Mouse (Mus musculus) brain, adult 2 months (tissue): ENCODE measurements around the gene Mpp3.
"Not testable (repeated sequence)": the region's sequence is repeated elsewhere in the genome, so short reads cannot be mapped to it uniquely, and the experiment has no call there.

Experiments used
- DNase-seq: peaks from one replicate; pipeline ENCODE4 v3.0.0; 2011; ENCODE audit warnings: low read depth, low spot score

Gene Mpp3

DNA sequence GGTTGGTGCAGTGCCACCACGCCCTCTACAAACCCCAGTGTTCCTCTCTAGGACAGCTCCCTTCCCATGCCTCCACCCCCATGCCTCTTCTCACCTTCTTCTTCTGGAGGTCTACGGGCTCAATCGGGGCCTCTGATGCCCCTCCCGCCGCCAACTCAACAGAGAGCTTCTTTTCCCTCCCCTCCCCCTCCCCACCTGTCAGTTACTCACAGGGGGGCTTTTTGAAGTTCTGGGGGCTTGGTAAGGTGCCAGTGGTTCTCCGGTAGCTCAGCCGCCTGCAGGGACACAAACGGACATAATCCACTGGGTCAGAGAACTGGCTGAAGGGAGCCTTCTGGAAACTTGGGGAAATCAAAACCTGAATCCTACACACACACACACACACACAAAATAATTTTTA is 16.8 kb downstream of the Mpp3 start:
- DNase-seq = no peak

DNA sequence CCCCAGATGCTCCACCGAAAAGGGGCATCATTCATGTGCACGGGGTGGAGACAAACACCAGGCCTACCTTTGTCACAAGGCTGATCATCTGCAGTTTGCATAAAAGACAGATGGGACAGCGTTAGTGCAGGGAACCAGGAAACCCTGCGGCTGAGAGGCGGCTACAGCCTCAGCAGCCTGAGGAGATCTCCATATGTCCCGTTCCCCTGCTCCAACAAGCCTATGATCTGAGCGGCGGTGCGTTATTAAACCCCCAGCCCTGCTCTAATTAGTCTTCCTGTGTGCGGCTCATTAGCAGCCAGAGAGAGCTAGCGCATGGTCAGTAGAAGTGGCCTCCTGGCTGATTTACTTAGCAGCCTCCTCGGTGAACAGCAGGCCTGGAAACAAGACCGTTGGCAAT is 18.1 kb downstream of the Mpp3 start:
- peak; percentile 94 for DNase-seq

DNA sequence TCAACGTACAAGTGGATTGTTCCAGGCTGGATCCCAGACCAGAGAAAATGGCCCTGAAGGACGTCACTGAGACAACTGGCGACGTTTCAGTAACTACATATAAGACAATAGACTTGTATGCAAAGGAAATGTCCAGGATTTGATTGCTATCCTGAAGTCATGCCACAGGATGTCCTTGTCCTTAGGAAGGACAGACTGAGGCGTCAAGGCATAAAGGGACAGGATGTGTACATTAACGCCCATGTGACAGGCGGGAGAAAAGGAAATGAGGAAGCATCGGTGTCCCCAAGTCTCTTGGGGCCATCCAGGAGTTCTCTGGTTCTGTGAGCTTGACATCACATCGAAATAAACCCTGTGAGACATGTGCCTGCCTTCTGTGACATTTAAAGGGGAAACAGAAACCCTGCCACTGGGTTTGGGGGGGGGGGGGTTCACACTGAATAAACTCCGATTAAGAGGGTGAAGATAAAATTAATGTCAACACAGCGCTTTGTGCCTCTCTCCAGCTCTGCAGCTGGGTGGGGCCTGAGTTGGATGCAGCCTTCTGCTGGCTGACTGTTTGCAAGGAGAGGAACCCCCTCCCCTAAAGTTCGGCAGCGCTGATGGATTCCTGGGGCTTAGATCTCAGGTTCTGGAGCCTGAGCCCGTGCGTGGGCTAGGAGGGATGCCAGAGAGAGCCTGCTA is 19.2 kb downstream of the Mpp3 start:
- DNase-seq = no peak

DNA sequence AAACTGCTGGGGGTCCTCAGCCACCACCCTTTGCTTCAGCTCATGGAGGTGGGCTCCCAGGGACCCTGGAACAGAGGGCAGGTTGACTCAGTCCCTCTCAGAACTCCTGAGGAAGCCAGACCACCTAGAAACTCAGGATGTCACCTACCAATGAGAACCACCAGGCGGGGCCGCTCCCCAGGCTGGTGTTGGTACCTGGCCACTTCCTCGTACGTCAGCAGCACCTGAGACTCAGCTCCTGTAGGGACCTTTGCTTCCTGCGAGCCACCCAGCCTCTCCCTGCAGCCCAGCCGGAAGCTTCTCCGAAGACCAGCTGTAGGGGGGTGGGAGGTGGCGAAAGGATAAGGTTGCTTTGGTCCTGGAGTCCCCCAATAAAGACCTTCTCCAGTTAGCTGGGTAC is 19.9 kb downstream of the Mpp3 start:
- no peak for DNase-seq

DNA sequence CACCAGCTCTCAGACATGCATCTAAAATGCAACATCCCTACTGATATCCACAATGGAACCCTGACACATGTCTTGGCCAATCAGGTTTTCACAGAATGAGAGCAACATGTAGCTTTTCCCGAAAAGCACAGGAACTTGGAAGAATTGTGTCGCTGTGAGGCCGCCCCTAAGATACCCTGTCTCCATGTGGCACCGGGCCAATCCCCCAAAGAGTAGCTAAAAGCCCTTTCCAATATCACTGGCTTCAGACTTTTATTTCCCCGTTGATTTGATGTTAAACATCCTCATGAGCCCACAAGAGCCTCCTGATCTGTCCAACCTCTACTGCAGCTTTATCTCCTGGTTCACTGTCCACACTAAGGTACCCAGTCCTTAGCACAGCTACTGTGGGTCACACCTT is 21.6 kb downstream of the Mpp3 start:
- DNase-seq = no peak

DNA sequence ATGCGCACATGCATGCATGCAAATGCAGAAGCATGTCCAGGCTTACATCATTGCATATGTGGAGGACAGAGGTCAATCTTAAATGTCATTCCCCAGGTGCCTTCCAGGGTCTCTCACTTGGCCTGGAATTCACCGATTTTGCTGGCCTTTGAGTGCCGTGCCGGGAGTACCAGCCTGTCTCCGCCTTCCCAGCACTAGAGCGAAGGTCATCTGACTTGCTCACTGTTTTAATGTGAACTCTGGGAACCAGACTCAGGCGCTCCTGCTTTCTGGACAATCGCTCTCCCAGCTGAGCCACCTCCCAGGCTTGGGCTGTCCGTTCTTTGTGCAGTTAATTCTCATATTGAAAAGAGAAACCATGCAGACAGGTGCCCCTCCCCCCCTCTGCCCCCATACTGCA is 22.0 kb downstream of the Mpp3 start:
- DNase-seq = no peak

DNA sequence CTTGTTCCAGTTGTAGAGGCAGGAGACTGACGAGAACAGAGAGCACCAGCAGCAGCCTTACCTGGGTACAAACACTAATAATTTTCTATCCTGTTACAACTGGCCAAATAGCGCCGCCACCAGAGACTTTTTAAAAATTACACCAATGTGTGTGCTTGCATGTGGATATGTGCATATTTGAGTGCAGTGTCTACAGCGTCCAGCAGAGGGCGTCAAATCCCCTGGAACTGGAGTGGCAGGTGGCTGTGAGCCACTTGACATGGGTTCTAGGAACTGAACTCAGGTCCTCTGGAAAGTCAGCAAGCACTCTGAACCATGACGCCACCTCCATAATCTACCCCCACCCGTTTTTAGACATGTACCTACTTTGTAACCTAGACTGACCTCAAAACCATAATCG is 24.0 kb downstream of the Mpp3 start:
- no peak for DNase-seq

DNA sequence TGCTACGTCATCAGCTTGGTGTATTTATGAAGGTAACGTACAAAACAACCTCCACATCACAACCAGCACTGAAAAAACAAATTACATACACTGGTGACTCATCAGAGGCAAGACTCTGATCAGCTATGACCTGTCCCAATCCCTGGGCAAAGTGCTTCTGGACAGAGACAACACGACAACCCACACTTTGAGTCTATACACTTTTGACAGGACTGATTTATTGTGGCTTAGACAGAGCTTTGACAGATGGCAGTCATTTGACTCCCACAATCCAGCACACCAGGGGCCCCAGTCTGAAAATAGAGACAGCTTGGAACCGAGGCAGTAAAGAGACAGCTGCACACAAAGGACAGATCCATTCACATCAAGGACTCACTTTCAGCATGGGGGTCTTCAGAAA is 28.8 kb downstream of the Mpp3 start:
- no peak for DNase-seq

DNA sequence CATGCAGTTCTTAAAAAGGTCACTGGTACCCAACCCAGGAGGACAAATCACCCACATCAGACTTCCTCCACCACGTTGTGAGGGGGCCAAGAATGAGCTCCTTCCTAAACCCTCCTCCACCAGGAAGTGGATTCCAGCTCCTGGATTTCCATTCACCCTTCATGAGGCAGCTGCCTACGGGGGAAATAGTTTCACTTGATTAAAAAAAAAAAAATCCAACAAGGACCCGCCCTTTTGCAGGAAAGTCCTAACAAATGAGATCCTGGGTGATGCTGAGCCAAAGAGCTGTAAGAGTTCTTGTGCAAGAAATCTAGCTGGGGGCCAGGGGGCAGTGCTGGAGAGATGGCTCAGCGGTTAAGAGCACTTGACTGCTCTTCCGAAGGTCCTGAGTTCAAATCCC is 30.0 kb downstream of the Mpp3 start:
- DNase-seq = peak; percentile 50

DNA sequence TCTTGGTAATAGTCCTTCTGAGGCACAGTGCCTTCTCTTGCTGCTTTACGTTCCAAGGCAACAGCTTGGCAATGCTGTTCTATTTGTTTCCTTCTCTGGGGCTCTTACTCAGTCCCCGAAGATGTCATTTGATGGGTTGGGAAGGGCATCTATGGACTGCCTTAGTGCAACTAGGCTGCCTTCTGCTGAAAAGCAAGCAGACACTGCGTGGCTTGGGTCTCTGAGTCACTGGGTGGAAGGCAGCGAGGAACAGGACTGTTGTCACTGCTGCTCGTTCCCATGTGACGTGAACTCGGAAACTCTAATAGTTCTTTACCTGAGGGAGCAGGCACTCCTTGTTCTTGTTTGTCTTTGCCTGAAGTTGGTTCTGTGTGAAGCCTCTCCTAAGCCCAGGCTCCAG is 32.3 kb downstream of the Mpp3 start:
- DNase-seq = peak; percentile 54

DNA sequence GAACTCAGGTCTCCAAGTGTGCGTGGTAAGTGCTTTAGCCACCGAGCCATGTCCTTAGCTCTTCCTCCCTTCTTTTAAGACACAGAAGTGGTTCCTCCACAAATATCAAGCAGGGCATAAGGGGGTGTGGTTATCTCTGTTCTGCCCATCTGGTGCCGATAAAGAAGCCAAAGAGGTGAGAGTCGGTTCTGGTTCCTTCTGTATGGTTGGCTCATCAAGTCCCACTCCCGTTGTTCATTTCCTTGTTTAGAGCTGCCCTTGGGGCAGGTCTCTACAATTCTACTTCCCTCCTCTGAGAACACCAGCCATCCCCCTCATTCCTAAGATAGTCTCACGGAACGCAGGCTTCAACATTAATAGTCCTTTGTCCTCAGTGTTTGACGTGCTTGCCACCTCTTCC is 34.2 kb downstream of the Mpp3 start:
- peak; percentile 66 for DNase-seq

DNA sequence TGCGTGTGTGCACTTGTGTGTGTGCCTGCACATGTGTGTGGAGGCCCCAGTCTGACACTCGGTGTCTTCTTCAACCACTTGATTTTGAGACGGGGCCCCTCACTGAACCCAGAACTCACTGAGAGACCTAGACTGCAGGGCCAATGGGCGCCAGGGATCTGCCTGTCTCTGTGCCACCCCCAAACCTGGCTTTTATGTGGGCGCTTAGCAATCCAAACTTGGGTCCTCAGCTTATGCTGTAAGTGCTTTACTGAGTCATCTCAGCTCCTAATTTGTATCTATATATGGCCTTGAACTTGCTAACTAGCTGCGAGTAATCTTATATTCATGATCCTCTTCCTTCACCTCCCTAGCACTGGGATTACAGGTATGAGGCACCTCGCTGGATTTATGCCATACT is 35.9 kb downstream of the Mpp3 start:
- DNase-seq = peak; percentile 88

DNA sequence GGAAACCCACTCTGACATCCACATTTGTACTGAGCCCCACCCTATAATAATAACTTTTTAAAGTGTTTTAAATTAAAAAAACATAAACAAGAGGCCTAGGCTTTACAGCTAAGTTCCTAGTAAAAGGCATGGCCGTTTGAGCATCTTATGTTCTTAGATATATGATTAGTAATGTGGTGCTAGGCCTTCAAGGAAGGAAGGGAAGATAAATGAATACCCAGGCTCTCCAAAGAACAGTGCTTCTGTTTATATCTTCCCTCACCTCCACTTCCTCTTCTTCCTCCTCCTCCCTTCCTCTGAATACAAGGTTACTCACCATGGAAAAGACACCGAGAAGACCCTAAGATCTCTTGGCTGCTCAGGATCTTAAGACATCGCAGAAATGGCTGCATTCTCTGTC is 36.4 kb downstream of the Mpp3 start:
- DNase-seq = no peak

DNA sequence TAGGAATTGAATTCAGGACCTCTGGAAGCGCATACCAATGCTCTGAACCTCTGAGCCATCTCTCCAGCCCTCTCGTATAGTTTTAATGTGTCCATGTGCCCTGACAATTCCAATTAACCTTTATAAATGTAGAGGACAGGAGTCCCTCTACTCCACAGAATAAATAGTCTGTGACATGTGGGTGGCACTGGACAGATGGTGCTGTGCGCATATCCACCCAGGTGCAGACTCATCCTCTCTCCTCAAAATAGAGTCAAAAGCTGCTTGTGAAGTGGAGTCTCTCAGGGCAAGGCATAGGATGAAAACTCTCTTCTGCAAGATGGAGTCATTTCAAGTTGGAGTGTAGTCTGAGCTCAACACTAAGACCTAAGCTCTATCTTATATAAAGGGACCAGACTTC is 38.0 kb downstream of the Mpp3 start:
- DNase-seq = peak; percentile 85

DNA sequence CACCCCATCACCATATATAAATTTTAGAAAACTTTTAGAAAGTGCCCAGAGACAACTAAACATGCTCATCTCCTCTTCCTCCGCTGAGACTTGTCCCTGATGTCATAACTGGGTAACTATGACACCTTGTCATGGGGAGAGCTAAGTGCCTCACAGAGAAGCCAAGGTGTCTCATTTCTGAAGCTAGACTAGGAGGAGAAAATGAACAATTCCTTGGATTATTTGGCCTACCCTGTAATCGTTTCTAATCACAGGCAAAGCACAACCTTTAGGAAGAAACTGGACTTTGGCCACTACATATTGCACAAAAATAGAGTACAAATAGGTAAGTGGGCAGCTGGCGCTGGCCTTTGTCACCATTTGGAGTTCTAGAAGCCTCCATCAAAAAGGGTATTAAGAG is 41.3 kb downstream of the Mpp3 start, which contains the start of gene Dusp3:
TSS of gene Dusp3 (minus strand) at position 101 of the 400 bp plus-strand sequence.
- no peak for DNase-seq

DNA sequence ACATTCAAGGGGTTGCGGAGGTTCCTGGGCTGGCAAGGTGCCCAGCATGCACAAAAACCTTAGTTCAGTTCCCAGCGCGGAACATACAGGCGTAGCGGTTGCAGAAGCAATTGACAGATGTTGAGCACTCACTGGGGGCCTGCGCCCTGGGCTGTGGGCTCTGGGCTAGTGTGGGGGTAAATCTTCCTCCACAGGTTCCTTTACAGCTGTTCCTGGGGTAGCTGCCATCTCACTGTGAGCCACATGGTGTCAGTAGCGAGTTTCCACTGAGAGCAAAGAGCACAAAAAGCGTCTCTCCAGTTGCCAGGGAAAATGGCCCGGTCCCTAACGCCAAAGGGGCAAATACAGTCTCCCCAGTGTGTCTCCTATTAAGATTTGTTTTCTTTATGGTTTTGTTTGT is 42.3 kb downstream of the Mpp3 start:
- DNase-seq = peak; percentile 95

DNA sequence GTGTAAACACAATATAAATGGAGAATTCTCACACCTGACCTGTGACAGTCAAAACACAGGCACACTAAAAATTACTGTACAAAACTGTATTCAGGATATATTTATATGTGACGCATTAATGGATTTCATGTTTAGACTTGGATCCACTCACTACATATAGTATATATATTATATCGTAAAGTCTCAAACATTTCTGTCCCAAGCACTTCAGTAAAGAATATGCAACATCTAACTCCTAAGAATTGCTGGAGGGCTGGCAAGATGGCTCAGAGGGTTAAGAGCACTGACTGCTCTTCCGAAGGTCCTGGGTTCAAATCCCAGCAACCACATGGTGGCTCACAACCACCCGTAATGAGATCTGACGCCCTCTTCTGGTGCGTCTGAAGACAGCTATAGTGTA is 42.8 kb downstream of the Mpp3 start:
- not testable (repeated sequence) for DNase-seq

DNA sequence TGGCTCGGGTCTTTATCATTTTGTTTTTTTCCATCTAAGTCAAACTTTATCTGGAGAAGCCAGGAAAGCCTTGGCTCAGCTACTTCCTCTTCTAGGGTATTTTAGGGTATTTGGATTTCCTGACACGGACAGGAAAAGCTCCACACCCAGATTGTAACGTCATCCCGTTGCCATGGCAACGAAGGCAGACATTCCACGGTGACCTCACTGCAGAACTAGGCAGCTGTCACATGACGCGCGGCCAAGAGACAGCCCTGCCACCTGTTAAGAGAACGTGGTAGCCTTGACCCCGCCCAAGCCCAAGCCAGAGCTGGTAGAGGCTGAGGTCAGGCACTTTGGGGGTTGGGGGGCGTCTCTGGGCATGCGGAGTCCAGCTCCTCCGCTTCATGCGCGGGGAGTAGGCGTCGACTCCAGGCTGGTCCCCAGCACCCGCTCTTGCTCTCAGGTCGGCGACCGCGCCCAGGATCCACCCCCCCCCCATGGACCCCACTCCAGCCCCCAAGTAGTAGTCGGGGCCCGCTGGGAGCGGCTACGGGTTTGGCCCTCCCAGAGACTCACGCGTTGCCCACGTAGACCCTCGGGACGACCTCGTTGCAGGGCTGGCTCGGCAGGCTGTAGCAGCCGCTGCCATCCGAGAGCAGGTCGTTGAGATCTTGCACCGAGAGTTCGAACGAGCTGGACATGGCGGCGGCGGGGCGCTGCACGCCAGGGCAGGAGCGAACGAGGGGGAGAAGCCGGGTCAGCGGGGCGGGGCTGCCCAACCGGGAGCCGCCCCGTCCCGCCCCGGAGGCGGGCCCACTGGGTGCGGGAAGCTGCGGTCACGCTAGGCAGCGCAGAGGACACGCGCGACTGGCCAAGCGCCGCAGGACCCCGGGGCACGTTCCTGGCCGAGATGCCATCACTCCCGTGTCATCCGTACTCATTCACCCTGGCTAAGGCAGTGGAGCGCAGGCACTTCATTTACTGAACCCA is 43.9 kb downstream of the Mpp3 start, which contains the start of gene Cfap97d1:
TSS of gene Cfap97d1 (plus strand) at position 226 of the 972 bp plus-strand sequence.
- DNase-seq = peak; percentile 99

DNA sequence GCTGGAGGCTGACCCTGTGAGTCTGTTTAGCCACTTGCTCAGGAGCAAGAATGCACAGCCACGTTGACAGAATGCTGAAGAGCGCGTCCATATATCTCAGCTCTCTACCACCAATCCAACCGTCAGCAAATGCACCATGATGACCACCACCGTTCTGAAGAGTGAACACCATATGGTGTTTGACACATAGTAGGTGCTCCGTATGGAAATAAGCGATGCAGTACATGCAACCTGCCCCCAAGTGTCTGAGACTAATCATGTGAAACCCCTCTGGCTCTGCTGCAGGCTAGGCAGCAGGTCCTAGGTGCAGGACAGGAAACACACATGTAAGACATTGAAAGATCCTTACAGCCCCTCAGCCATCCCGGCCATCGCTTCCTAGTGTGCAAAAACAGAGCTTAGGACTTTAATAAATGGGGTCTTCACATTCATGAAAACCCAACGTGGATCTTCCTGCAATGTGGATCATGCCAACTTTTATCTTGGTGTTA is 44.8 kb downstream of the Mpp3 start:
- no peak for DNase-seq

DNA sequence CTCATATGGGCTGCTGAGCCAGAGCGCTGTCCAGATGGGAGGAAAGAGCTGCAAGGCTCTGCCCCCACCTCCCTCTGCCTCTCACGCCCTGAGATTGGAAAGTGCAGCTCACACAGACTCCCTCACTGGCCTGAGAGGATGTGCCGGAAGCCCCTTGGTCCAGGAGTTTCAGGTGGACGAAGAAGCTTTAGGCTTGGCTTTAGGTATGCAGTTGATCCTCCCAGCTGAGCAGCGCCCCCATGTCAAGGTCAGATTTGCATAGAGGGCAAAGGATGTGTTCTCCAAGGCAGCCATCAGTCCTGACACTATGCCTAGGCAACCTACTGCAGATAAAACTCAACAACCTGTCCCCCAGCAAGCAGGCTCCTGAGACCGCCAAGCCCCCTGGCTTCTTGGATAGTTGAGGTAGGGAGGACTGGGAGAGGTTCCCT is 45.3 kb downstream of the Mpp3 start:
- DNase-seq = peak; percentile 60

DNA sequence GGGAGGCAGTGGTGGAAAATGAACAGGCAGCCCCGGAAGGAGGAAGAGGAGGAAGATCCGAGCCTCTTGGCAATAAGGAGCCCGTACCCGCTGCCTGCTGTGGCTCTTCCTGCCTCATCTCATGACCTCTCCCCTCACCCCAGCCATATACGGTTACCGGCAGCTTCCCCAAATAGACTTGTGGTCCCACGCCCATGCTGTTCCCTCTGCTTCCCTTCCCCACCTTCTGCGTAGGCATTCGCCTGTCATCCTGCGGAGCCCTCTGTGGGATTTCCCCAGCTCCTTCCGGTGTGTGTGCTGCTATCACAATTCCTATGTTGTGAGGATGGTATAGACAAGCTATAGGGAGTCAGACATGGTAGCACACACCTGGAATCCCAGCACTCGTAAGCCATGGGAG is 46.4 kb downstream of the Mpp3 start:
- DNase-seq = peak; percentile 80

DNA sequence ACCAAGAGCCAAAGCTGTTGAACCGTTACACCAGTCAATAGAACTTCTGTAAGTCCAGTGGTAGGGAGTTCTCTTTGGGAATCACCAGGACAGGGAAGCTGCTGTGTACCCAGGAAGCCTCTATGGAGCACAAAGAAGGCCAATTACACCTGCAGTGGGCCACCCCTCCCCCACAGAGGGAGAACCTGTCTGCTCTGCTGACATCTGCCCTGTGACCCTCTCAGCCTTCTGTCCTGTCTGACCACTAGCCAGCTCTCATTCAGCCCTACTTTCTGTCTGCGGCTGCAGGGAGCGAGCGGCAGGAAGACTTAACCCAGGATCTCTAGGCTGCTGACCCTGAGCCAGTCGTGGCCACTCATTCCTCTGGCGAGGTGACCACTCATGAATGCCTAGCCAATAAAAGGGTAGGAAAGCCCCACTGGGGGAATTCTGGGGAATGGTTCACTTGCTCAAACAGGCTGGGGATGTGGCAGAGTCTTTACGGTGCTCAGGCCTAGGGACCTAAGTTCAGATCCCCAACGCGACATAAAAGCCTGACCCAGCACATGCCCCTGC is 47.6 kb downstream of the Mpp3 start:
- no peak for DNase-seq
